Mouse (Mus musculus) MEL-GATA-1-ER (cell line): ENCODE measurements around the gene Myrip.
"Not testable (repeated sequence)": the region's sequence is repeated elsewhere in the genome, so short reads cannot be mapped to it uniquely, and the experiment has no call there.

Experiments used
- DNase-seq: peaks from one replicate; pipeline ENCODE4 v3.0.0-alpha.2; 2012; ENCODE audit warnings: low read depth; ENCODE audit errors: extremely low read depth

Gene Myrip

DNA sequence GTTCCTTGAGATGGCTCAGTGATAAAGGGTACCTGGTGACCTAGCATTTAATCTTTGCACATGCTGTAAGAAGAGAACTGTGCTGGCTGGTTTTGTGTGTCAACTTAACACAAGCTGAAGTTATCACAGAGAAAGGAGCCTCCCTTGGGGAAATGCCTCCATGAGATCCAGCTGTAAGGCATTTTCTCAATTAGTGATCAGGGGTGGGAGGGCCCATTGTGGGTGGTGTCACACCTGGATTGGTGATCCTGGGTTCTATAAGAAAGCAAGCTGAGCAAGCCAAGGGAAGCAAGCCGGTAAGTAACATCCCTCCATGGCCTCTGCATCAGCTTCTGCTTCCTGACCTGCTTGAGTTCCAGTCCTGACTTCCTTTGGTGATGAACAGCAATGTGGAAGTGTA, at the start of gene Myrip:
Myrip (plus strand) TSS at position 301 of the 400 bp plus-strand sequence.
- DNase-seq: not testable (repeated sequence)

DNA sequence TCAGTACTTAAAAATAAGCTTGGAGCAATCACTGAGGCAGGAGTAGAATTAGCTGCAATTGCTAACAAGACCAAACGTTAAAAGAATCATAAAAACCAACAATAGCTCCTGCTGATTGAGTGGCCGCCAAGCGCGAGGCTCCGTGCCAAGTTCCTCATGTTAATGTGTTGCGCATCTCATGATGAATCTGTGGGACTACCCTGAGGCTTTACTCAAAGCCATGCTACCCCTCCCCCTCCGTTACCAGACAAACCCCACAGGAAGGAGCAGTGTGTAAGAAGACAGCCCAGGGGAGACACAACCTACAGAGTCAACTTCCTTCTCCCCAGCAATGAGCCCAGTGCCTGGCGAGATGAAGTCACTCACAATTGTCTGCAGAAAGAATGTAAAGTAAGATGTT, 41.5 kb upstream of the Myrip start:
- no peak for DNase-seq

DNA sequence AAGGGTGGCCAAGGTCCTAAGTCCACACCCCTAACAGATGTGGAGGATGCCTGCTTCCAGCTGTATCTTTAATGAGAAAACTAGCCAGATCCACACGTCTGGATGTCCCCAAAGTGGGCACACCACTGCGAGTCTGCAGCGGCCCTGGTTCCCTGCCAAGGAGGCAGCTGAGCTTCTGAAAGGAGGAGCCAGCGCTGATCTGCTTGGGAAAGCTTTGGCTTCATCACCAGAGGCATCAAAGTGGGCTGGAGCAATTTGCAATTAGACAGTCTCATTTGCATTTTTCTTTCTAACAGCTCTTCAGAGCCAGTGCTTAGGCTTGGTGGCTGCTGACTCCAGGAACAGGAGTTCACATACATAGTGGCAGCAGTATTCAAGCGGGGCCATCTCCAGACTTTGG, 37.3 kb upstream of the Myrip start:
- DNase-seq: no peak

DNA sequence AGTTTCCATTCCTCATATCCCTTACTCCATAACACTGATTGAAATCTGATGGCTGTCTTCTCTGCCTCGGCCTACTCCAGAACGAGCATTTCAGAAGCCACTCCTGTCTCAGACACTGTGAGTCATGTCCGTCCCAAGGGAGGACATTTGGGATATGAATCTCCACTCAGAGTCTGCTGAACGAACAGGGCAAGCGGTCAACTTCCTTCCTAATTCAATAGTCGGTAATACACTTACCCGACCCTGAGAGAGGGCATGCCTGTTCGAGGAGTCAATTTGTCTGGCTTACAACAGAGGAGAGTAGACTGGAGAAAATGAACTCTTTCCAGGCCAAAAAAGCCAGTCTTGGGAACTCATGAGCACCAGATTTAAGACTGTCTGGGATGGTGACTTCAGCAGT, 28.2 kb upstream of the Myrip start:
- DNase-seq: no peak

DNA sequence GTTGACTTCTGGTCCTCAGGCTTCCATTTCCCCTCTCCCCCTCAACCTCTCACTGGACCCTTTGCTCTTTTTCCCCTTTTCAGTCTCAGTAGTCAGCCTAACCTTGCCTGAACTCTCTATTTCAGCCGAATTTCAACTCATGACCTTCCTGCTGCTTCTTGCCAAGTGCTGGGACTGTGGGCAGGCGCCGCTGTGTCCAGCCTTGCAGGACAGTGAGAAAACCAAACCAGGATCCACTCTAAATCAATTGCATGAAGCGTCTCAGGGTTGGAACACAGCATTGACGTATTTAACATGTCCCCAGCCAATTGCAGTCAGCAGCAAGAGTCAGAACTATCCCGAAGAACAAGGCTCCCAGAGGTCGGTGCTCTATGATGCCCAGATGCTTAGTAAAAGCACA, 26.1 kb upstream of the Myrip start:
- DNase-seq: no peak

DNA sequence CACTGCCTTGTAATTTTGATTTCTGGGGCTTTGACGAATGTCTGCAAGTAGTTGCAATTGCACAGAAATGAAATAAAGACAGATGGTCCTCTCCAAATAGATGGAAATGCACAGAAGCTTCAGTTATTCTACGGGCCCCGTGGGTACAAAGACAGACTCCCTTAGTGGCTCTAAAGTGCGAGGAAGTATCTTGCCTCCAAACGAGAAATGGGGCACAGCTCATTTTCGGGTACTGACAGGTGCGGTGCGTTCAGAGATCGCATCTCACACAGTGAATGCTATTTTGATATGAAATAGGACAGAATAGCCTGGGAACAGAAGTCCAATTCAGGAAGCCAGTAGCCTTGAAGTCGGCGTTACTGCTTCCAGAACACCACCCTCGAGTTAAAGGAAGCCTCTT, 20.2 kb upstream of the Myrip start:
- DNase-seq: no peak

DNA sequence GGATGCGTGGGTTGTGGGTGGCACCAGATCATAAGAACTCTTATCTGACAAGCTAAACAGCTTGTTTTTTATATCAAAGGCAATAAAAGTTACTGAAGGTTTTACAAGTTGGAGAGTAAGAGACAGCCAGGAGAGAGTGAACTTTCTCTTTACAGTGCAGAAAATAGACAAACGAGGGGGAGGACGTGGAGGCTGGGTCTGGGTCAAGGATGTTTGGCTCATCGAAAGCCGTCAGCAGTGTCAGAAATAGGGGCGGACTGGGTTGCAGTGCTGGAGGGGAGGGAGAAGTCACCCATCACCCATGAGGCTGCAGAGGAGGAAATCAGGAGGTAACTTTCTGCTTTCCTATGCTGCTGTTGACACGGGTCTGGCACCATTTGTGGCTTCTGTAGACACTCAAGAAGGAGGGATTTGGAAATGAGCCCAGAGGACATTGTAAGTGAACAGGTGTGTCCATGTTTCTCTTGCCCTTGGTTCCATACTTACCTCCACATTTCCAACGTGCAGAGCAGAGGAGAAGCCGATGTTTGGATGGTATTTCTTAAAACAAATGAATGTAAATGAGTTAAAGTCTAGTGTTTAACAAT, 18.8 kb upstream of the Myrip start:
- DNase-seq: no peak

DNA sequence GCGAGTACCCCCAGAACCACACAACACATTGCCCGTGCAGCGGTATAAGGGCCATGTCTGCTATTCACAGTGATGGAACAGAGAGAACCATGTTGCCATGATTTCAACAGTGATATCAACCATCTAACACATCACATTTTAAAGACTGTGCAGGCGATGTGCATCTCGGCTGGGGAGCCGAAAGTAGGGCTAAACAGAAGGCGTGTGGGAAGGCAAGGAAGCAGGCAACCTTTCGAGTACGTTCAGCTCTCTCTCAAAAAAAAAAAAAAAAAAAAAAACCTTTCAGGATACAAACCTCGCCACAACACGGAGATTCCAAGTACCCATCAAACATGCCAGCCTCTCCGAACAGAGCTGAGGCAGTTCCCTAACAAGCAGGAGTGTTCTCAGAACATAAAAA, 17.8 kb upstream of the Myrip start:
- no peak for DNase-seq

DNA sequence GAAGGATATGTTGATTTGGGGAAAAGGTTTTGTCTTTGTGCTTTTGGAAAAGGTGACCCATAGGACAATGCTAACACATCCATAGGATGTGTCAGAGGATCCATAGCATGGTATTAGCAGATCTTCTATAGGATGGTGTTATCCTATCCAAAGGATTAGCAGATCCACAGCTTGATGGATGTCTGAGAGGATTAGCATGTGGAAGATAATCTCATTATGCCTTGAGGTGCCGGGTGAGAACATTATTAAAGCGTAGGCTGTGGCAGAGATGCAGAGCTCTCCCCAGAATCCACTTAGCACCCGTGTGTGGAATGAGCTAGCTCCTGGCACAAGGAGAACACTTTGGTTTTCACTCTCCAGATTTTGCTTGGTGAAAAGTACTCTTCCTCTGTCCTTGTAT, 13.3 kb upstream of the Myrip start:
- no peak for DNase-seq

DNA sequence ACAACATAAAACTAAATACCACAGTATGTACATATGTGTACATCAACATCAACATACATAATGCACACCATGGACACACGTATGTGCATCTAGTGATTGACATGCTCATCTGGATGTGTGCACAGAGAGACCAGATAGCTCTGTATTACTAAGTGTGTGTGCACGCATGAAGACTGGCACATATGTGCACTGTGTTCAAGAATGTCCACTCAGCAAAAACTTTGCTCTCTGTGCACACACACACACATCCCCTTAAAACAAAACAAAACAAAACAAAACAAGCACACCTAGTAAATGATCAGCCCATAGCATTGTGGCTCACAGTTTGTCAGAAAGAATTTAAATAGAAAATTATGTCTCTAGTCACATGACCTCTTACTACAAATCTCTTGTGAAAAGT, 10.9 kb upstream of the Myrip start:
- no peak for DNase-seq

DNA sequence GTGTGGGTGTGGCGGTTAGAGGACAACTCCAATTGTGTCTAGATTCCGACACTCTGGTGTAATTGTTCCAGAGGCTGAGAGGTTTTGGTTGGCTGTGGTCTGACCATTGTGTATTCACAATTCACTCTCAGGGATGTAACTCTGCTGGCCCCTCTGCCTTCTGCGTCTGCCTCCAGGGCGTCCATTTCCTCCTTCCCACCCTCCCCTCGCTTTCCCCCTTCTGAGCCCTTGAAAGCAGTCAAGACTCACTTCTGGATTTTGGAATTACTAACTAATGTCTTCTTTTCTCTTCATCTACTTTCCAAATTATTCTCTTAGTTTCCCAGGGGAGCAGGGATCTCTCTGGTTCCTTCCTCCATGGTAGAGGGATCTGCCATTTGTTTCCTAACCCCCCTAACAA, 8.8 kb upstream of the Myrip start:
- no peak for DNase-seq

DNA sequence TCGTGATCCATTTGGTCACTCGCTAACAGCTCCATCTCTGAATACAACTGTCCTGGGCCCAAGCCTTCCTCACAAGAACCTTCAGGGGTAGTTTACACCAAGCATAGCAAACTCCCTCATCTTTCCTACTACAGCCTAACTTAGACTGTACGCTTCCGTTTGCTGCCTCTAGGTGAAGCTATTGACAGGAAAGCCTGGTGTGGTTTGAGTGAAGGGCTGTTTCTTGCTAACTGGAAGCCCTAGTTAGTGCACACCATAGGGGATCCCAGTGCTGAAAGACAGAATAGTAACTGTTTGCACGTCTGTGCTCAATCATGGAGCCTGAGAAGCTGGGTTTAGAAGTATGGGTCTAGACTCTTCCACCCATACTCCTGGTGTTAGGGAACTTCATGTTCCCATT, 5.8 kb upstream of the Myrip start:
- no peak for DNase-seq

DNA sequence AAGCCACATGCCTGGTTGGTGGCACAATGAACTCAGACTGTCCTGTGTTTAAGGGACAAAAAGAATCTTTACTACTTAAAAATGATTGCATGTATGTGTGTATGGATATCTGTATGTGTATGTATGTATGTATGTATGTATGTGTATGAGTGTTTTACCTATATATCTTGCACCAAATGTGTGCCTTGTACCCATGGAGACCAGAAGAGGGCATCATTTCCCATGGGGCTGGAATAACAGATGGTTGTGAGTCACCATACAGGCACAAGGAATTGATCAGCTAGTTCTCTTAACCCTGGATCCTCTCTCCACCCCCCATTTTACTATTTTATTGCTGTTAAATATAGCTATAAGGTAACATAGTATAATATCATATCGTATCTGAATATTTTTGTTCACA, 4.4 kb upstream of the Myrip start:
- DNase-seq: no peak

DNA sequence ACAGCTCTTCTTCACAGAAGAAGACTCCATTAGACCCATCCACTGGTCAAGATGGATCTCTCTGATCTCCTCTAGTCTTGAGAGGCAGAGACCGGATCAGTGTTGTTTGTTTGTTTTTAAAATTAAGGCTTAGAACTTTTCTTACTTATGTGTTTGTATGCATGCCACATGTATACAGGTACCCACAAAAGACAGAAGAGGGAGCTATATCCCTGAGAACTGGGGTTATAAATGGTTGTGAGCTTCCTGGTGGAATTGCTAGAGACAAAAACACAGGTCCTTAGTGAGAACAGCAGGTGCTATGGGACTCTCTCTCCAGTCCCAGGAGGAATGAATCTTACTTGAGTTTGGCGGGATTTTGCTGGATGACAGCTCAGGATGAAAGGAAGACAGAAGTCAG, 1.9 kb upstream of the Myrip start:
- no peak for DNase-seq

DNA sequence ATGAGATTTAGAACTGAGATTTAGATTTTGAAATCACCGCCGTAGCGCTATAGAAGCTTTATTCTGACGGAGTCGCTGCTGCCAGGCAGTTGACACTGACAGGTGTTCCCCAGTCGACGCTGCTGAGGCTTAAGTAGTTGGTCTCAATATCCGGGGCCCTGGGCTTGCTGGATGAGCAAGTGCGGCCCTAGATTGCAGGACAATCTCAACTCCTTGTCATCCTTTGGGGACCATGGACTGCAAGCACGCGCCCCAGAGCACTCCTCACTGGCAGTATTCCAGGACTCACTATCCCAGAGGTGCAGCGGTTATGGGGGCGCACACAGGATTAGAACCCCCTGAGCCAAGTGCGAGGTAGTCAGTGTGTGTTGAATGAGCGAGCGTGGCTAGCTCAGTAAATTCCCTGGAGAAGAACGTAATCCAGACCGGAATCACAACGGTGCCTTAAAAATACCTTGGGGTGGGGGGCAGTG, 1.7 kb downstream of the Myrip start:
- DNase-seq: no peak

DNA sequence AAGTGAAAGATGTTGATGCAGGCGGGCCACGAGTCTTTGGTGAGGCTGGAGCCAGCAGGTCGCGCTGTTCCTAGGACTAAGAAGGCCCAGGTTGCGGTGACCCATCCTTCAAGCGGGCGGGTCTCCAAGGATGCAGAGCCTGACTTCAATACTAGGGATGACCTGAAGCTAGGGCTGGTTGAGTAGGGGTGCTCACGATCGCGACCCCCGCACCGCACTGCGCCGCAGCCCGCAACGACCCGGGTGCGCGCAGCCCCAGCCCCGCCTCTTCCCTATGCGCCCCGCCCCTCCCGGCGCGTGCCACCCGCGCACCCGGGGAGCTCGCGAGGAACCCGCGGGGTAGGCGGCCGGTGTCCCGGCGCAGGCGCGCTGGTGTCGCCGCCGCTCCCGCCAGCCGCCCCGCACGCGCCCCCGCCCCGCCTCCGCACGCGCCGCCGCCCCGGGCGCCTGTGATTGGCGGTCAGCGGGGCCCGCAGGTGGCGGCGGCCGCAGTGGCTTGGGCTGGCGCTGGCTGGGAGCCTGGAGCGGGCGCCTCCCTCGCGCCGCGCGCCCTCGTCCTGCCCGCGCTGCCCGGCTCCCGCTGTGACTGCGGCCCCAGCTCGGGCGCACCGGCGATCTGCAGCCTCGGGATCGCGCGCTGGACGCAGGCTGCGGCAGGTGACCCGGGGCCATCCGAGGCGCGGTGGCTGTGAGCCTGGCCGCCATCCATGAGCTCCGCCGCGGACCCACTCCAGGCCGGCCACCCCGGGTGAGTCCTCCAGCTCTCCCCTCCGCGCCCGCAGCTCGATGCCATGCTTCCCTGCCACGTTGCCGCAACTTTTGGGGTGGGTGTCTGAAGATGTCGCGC, 2.4 kb downstream of the Myrip start:
- DNase-seq: no peak

DNA sequence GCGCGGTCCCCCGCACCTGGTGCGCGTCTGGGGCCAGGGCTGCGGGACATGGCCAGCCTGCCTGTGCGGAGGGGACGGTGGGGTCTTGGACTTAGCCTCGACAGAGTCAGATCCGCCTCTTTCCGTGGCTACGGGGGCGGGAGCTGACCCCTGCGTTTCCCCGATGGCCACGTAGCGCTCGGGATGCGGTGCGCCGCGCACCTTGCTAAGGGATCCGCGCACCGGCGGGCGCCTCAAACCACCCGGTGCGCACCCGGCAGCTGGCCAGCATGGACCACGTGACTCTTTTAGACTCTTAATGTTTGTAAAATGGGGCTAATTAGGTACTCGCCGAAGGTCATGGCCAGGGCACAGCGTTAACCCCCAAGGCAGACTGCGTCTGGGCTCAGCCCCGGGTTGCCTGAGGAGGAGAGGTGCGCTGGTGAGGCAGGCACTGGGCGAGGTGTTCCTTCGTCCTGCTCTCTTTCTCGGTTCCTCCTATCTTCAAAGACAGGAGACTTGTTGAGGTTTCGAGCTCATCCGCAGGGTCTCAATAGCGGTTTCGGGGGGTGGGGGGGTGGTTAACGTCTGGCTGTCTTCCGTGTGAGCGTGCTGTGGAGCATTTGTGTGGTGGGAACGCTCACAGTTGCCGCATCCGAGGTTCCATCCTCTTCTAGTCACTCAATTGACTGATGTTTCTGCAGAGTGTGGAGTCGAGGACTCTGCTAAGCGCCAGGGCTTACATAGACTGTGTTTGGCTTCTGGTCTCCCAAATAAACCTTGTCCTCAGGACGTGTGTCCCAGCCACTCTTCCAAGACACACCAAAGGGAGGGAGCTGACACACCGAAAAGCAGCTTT, 3.2 kb downstream of the Myrip start:
- no peak for DNase-seq

DNA sequence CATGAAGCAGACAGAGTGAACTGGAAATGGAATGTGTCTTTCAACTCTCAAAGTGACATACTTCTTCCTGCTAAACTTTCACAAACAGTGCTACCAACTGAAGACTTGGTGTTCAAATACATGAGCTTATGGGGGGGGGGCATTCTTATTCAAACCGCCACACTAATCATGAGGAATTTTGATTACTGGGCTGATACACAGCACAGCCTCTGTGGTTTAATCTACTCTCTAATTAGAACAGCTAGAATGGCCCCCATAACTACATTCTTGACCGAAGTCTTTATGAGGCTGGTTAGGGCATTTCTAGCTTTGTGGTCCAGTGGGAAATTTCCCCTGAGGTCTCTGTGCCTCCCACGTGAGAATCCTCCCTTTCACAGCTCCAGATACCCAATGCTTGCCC, 13.9 kb downstream of the Myrip start:
- DNase-seq: no peak

DNA sequence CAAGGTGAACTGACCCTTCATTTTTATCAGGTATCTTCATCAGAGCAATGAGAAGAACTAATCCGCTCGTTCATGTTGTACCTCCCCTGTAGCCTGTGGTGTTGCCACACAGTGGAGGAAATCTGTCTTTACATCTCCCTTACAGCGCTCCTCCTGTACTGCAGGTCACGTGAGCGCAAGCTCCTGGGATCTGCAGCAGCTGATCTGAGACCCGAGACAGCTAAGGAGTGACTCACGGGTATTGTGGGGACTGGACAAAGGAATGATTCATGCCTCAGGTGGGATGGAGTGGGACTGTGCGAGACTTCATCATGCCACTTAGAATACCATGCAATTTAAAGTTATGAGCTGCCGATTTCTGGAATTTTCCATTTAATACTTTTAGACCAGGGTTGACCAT, 17.8 kb downstream of the Myrip start:
- no peak for DNase-seq

DNA sequence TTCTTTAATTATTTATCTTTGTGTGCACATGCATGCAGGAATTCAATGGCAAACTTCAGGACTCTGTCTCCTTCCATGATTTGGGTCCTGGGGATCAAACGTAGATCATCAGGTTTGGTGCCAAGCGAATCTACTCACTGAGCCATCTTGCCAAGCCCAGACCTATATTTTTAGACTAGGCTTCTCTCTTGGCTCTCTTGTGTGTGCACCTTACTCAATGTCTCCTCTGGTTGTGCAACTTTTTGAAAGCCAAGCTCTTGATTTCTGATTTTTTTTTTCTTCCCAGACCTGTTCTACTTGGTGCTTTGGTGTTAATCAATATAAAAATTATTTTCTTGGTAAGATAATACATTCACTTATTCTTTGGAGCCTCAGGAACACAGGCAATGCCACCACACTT, 19.3 kb downstream of the Myrip start:
- no peak for DNase-seq

DNA sequence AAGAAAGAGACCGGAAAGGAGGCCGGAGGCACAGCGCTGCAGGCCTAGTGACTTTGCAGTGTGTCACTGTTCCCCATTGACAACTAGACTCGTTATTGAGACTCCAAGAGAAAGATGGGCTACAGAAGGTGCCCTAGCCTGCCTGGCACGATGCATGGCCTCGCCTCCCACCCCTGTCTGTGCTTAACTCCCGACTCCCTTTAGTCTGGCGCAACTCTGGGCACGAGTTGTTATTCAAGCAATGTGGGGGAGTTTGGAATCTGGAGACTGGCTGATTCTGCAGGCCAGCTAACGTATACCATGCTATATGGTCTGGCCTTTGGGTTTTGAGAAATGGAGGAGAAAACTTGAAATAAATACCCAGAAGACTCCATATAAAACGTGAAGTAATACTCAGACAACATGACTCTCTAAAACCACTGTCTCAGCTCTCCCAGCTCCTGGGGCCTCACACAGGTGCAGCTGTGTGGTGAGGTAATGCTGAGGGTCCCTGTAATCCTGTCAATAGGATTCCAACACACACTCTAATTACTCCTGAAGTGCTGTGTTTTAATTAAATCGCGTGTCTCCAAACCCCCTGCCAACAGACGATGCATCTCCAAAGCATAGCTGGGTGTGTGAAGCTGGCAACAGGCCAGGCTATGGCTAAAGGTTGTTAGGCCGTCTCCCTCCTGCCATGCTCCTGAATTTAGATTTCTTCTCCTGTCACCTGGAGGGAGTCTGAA, 21.6 kb downstream of the Myrip start:
- no peak for DNase-seq

DNA sequence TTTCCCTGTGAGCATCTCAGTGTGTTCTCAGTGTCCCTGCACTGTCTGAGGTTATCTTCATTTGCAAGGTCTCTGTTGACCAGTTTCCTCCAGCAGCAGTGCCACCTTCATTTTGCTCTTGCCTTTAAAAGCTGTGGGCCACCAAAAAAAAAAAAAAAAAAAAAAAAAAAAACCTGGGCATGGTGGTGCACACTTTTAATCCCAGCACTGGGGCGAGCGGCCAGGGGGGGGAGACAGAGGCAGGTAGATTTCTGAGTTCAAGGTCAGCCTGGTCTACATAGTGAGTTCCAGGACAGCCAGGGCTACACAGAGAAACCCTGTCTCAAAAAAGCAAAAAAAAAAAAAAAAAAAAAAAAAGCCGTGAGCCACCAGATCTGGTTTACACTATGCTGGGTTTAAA, 29.7 kb downstream of the Myrip start:
- DNase-seq: not testable (repeated sequence)
